Mouse (Mus musculus) CH12.LX (cell line): ENCODE data around the gene Ubiad1. TPM values are rescaled to one million over a fixed set of nuclear protein-coding genes. Genes with fewer than 3 reads are reported as not detected.

Experiments used
- DNase-seq: peaks from one replicate; pipeline ENCODE4 v3.0.0-alpha.2; 2013; ENCODE audit errors: extremely low read depth
- H3K27ac ChIP-seq: 2 replicates; pipeline ENCODE4 v1.5.1; 2012; ENCODE audit warnings: low read depth, mild to moderate bottlenecking, control low read depth, moderate library complexity; ENCODE audit not compliant: insufficient read depth
- H3K27me3 ChIP-seq: replicated peaks from 2 replicates; pipeline ENCODE3; 2012; ENCODE audit warnings: inconsistent platforms
- H3K36me3 ChIP-seq, 2 experiments: replicated peaks in 1 of 2; 2 replicates each; pipeline versions ENCODE3 to v1.6.1; 2012; ENCODE audit warnings: inconsistent platforms in 1 of 2, low read length in 1 of 2, mild to moderate bottlenecking in 1 of 2, mixed read lengths in 1 of 2, moderate library complexity in 1 of 2; ENCODE audit not compliant: control insufficient read depth in 1 of 2, insufficient read depth in 1 of 2
- H3K4me1 ChIP-seq, 2 experiments: 2 replicates each; pipeline ENCODE4 v1.6.1; 2012; ENCODE audit warnings: inconsistent platforms in 1 of 2, moderate library complexity in 1 of 2; ENCODE audit not compliant: insufficient read depth in 2 of 2, control insufficient read depth in 1 of 2
- H3K4me2 ChIP-seq: 2 replicates; pipeline ENCODE4 v1.6.1; 2012; ENCODE audit warnings: low read depth, mild to moderate bottlenecking, control low read depth; ENCODE audit not compliant: poor library complexity, insufficient read depth, severe bottlenecking
- H3K4me3 ChIP-seq, 3 experiments: fragments of 150-350 bp in 1 of 3; sonication (generic) in 1 of 3; replicated peaks in 1 of 3; 2 replicates each; pipeline versions ENCODE3 to v1.5.1; 2011 to 2012; ENCODE audit warnings: low read depth in 2 of 3, low read length in 2 of 3, mild to moderate bottlenecking in 2 of 3, moderate library complexity in 2 of 3, control low read depth in 1 of 3, improper control_type of control experiment in 1 of 3, inconsistent platforms in 1 of 3, mixed read lengths in 1 of 3; ENCODE audit not compliant: poor library complexity in 1 of 3
- H3K79me2 ChIP-seq: replicated peaks from 2 replicates; pipeline ENCODE4 v1.6.1; 2012; ENCODE audit warnings: mild to moderate bottlenecking, moderate library complexity; ENCODE audit not compliant: control insufficient read depth, poor library complexity, insufficient read depth, severe bottlenecking; ENCODE audit errors: extremely low read depth
- H3K9ac ChIP-seq: 2 replicates; pipeline ENCODE4 v1.6.1; 2012; ENCODE audit warnings: low read depth, mild to moderate bottlenecking, control low read depth, moderate library complexity; ENCODE audit not compliant: insufficient read depth
- H3K9me3 ChIP-seq: replicated peaks from 2 replicates; pipeline ENCODE3; 2012; ENCODE audit warnings: low read length, inconsistent platforms, mixed read lengths
- BHLHE40 ChIP-seq: IDR thresholded peaks from 2 replicates; pipeline ENCODE4 v1.6.1; 2011; ENCODE audit warnings: mild to moderate bottlenecking, low read depth, low read length, improper control_type of control experiment
- CHD1 ChIP-seq: IDR thresholded peaks from 2 replicates; pipeline ENCODE4 v1.6.1; 2012; ENCODE audit warnings: low read depth, low read length, improper control_type of control experiment, inconsistent platforms
- CTCF ChIP-seq, 2 experiments: IDR thresholded peaks in 1 of 2; conservative IDR thresholded peaks in 1 of 2; 2 replicates each; pipeline ENCODE4 v1.5.1; 2011 to 2012; ENCODE audit warnings: low read depth in 2 of 2, low read length in 2 of 2, improper control_type of control experiment in 1 of 2, inconsistent platforms in 1 of 2, mild to moderate bottlenecking in 1 of 2, moderate library complexity in 1 of 2
- E2F4 ChIP-seq: IDR thresholded peaks from 2 replicates; pipeline ENCODE4 v1.6.1; 2011; ENCODE audit warnings: low read depth, low read length, improper control_type of control experiment; ENCODE audit not compliant: insufficient replicate concordance
- ELF1 ChIP-seq: IDR thresholded peaks from 2 replicates; pipeline ENCODE4 v1.6.1; 2014; ENCODE audit warnings: low read depth, mild to moderate bottlenecking, inconsistent platforms, low read length, improper control_type of control experiment
- EP300 ChIP-seq: IDR thresholded peaks from 2 replicates; pipeline ENCODE4 v1.6.1; 2011; ENCODE audit warnings: low read length, improper control_type of control experiment
- ETS1 ChIP-seq: conservative IDR thresholded peaks from 2 replicates; pipeline ENCODE4 v1.6.1; 2012; ENCODE audit warnings: low read depth, mild to moderate bottlenecking, inconsistent platforms, low read length, improper control_type of control experiment, moderate library complexity
- GABPA ChIP-seq: IDR thresholded peaks from 2 replicates; pipeline ENCODE4 v1.6.1; 2012; ENCODE audit warnings: low read depth, low read length, improper control_type of control experiment, inconsistent platforms; ENCODE audit not compliant: insufficient replicate concordance
- KAT2A ChIP-seq: IDR thresholded peaks from 2 replicates; pipeline ENCODE4 v1.6.1; 2012; ENCODE audit warnings: low read length, improper control_type of control experiment, inconsistent platforms; ENCODE audit not compliant: insufficient replicate concordance
- MAFK ChIP-seq: IDR thresholded peaks from 2 replicates; pipeline ENCODE4 v1.6.1; 2011; ENCODE audit warnings: low read length, improper control_type of control experiment; ENCODE audit not compliant: insufficient replicate concordance
- MAX ChIP-seq: IDR thresholded peaks from 2 replicates; pipeline ENCODE4 v1.6.1; 2011; ENCODE audit warnings: low read length, improper control_type of control experiment
- MAZ ChIP-seq: IDR thresholded peaks from 2 replicates; pipeline ENCODE4 v1.6.1; 2012; ENCODE audit warnings: low read depth, mild to moderate bottlenecking, inconsistent platforms, low read length, improper control_type of control experiment, moderate library complexity
- MXI1 ChIP-seq: IDR thresholded peaks from 2 replicates; pipeline ENCODE4 v1.6.1; 2011; ENCODE audit warnings: mild to moderate bottlenecking, low read depth, low read length, improper control_type of control experiment
- NELFE ChIP-seq: IDR thresholded peaks from 2 replicates; pipeline ENCODE4 v1.6.1; 2011; ENCODE audit warnings: low read depth, low read length, improper control_type of control experiment
- NRF1 ChIP-seq: IDR thresholded peaks from 2 replicates; pipeline ENCODE4 v1.6.1; 2014; ENCODE audit warnings: low read depth, mild to moderate bottlenecking, inconsistent platforms, low read length, improper control_type of control experiment, moderate library complexity
- PAX5 ChIP-seq: IDR thresholded peaks from 2 replicates; pipeline ENCODE4 v1.6.1; 2012; ENCODE audit warnings: low read length, inconsistent platforms, mixed read lengths
- POLR2A ChIP-seq: IDR thresholded peaks from 2 replicates; pipeline ENCODE4 v1.6.1; 2011; ENCODE audit warnings: low read depth, mild to moderate bottlenecking, improper control_type of control experiment, low read length
- POLR2AphosphoS2 ChIP-seq: IDR thresholded peaks from 2 replicates; pipeline ENCODE4 v1.6.1; 2011; ENCODE audit warnings: low read depth, low read length, improper control_type of control experiment
- RCOR1 ChIP-seq: conservative IDR thresholded peaks from 2 replicates; pipeline ENCODE4 v1.6.1; 2012; ENCODE audit warnings: low read depth, mild to moderate bottlenecking, inconsistent platforms, low read length, improper control_type of control experiment
- SIN3A ChIP-seq: IDR thresholded peaks from 2 replicates; pipeline ENCODE4 v1.6.1; 2012; ENCODE audit warnings: low read length, improper control_type of control experiment, inconsistent platforms
- SMC3 ChIP-seq: IDR thresholded peaks from 2 replicates; pipeline ENCODE4 v1.6.1; 2011; ENCODE audit warnings: low read depth, low read length, improper control_type of control experiment
- TBP ChIP-seq: conservative IDR thresholded peaks from 2 replicates; pipeline ENCODE4 v1.6.1; 2011; ENCODE audit warnings: low read depth, low read length, improper control_type of control experiment
- UBTF ChIP-seq: IDR thresholded peaks from 2 replicates; pipeline ENCODE4 v1.6.1; 2012; ENCODE audit warnings: low read depth, mild to moderate bottlenecking, inconsistent platforms, low read length, improper control_type of control experiment, moderate library complexity
- USF1 ChIP-seq: IDR thresholded peaks from 2 replicates; pipeline ENCODE4 v1.6.1; 2014; ENCODE audit warnings: low read depth, mild to moderate bottlenecking, inconsistent platforms, low read length, improper control_type of control experiment
- ZC3H11A ChIP-seq: IDR thresholded peaks from 2 replicates; pipeline ENCODE4 v1.6.1; 2012; ENCODE audit warnings: low read depth, mild to moderate bottlenecking, inconsistent platforms, low read length, improper control_type of control experiment
- ZKSCAN1 ChIP-seq: IDR thresholded peaks from 2 replicates; pipeline ENCODE4 v1.6.1; 2012; ENCODE audit warnings: low read depth, inconsistent platforms, low read length, improper control_type of control experiment, borderline replicate concordance
- ZMIZ1 ChIP-seq: IDR thresholded peaks from 2 replicates; pipeline ENCODE4 v1.6.1; 2012; ENCODE audit warnings: low read depth, mild to moderate bottlenecking, inconsistent platforms, low read length, improper control_type of control experiment
- ZNF384 ChIP-seq: IDR thresholded peaks from 2 replicates; pipeline ENCODE4 v1.6.1; 2012; ENCODE audit warnings: low read depth, low read length, improper control_type of control experiment, inconsistent platforms
- dilution Hi-C: fragments of 300-500 bp; cut with MboI; formaldehyde crosslinking; loops from 2 replicates; pipeline ENCODE4 v1.14.3; 2020; ENCODE audit warnings: low sequenced_read_pairs; ENCODE audit not compliant: extremely low pct_unique_long_range_greater_than_20kb, extremely low pct_ligation_motif_present
- in situ Hi-C: fragments of 300-500 bp; cut with MboI; formaldehyde crosslinking; loops from 3 replicates; pipeline ENCODE4 v1.14.3; 2019; ENCODE audit warnings: low sequenced_read_pairs, low pct_ligation_motif_present, low pct_unique_long_range_greater_than_20kb, mixed read lengths
- polyA plus RNA-seq: library from polyadenylated mRNA; unstranded; fragments of >175 nt; gene quantifications from 2 replicates; pipeline ENCODE4 v1.2.1, GENCODE M21; 2012; ENCODE audit warnings: low read depth; ENCODE audit not compliant: insufficient read length
- total RNA-seq, 2 experiments: library from RNA; depleted of rRNA; stranded (reverse); fragments of 300-350 nt in 1 of 2; fragments of >200 nt in 1 of 2; gene quantifications; 2 replicates each; pipeline ENCODE4 v1.2.3; 2012 to 2014

The Ubiad1 gene
- total and polyA plus RNA-seq, 3 experiments: 20.5 to 21.9 (median 20.9) TPM

- in situ Hi-C loops: no loop called here
- H3K27ac ChIP-seq: no peak overlapping the region
- no peaks in the 10 kb centered on the region for H3K4me1 ChIP-seq
- no peak for DNase-seq
- H3K4me2 ChIP-seq: no peak overlapping the region
- H3K9ac ChIP-seq: no peak overlapping the region
- dilution Hi-C loops: no loop called here
- no peaks in the 10 kb centered on the region for H3K79me2 ChIP-seq
- peaks cover 91% of the 10 kb centered on the region for H3K27me3 ChIP-seq
- H3K9me3 ChIP-seq: no peaks in the 10 kb centered on the region
- TF ChIP-seq MAX (no peak), UBTF (no peak), MAZ (no peak), ZNF384 (no peak), TBP (no peak), ETS1 (no peak), ZC3H11A (no peak), MXI1 (no peak), E2F4 (no peak), CTCF (conservative IDR thresholded peaks at IDR 0.05 in 1 of 2, IDR thresholded peaks at IDR 0.05 in 1 of 2; ENCODE audit: low read depth in 2 of 2, low read length in 2 of 2) (no peak), SIN3A (no peak), USF1 (no peak), ZKSCAN1 (no peak), PAX5 (no peak), RCOR1 (no peak), EP300 (no peak), CHD1 (no peak), NELFE (no peak), MAFK (no peak)
- TF ChIP-seq, all 38 proteins: peak for 0
- H3K36me3 ChIP-seq: no peaks in the 10 kb centered on the region
- no peak overlapping the region for H3K4me3 ChIP-seq
Observed at GRCm38 (mm10) chr4:148397113-148397512, 47.5 kb downstream of the Ubiad1 start.

DNA sequence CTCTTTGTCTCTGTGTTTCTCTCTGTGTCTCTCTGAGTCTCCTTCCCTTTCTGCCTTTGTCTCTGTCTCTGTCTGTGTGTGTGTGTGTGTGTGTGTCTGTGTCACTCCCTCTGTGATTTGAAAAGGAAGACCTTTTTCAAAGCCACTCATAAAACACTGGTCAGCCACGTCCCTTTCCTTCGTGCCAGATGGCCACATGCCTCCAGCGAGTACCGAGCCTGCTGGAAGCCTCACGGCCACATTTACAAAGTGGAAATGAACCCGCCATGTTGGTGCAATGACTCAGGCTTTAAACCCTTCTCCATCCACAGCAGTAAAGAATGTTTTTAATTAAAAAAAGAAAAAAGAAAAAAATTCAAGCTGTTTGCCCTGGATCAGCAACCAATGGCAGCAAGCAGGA lies 48.7 kb downstream of the Ubiad1 start:
- Histone ChIP-seq H3K4me2 (no peak overlapping the region), H3K36me3 (no peaks in the 10 kb centered on the region), H3K9me3 (no peaks in the 10 kb centered on the region), H3K27ac (no peak overlapping the region), H3K4me3 (no peak overlapping the region), H3K79me2 (no peaks in the 10 kb centered on the region), H3K4me1 (no peaks in the 10 kb centered on the region), H3K27me3 (peaks cover 89% of the 10 kb centered on the region), H3K9ac (no peak overlapping the region)
- in situ Hi-C loops: no loop called here
- no peak for DNase-seq
- dilution Hi-C loops: no loop called here
- TF ChIP-seq CTCF (conservative IDR thresholded peaks at IDR 0.05 in 1 of 2, IDR thresholded peaks at IDR 0.05 in 1 of 2; ENCODE audit: low read depth in 2 of 2, low read length in 2 of 2) (no peak), MAZ (no peak), MAFK (no peak), GABPA (no peak), MAX (no peak), ZNF384 (no peak), USF1 (no peak), NELFE (no peak), BHLHE40 (no peak), PAX5 (no peak), POLR2AphosphoS2 (no peak), ZMIZ1 (no peak), POLR2A (no peak), KAT2A (no peak), ELF1 (no peak), SMC3 (no peak), NRF1 (no peak)
